Mouse (Mus musculus) c-Kit-positive CD71-positive TER-119-negative erythroid progenitor cells, embryonic 14.5 days (primary cell): ENCODE measurements at regions not wholly inside any gene's neighbourhood (a gene's known extent, or its start where the extent isn't known, plus 50 kb on each side); places are given as distances from the start of the nearest gene placed in this dataset.

Source experiments
- DNase-seq: peaks from one replicate; pipeline ENCODE4 v3.0.0-alpha.2; 2013; ENCODE audit warnings: low read depth

DNA sequence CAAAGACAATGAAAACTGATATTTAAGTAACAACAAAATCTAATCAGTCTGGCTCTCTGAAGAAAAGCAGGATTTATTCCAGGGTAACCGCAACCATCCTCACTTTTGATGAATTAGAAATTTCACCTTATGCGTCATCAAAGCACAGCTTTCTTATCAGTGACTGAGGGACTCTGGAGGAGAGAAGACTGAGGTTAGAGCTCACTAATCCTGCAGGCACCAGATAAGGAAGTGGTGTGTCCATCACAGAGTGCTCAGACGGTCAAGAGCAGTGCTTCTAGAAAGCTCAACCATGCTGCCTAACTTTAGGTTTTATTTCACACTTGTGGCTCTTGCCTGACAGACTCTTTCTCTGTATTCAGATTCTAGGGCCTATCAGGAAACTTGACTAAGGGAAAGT lies 1021.2 kb upstream of the Adgrl4 start:
- DNase-seq: no peak

DNA sequence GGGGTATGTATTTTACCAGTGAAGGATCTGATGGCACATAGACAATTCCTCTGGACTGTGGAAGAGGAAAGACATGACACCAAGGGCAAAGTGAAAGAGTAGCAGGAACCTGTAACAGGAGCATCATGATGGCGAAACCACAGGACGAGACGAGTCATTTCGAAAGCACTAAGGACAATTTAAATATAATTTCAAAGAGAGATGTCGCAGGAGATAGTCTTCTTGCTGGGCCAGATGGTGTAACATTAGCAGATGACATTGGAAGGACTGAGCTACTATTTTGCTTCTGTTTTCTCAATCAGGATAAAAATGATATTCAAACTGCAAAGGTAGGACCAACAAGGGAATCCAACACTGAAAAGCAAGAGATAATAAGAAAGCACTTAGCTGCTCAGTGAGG lies 1009.7 kb upstream of the Adgrl4 start:
- DNase-seq: no peak

DNA sequence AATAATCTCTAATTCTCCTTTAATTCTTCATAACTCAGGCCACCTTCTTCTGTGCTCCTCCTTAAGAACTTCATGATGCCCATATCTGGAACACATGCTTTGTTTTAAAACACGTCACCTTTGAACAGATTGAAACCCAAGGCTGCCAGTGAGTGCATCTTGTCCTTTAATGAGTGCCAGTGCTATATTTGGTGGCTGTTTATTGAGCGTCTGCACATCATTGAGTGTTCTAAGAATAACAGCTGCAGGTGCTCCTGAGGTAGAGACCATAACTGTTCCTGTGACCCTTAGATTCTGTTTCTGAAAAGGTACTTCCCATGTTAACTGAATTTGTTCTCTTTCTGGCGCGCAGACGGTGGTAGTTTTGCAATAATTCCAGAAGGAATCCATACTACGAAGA lies 1006.4 kb upstream of the Adgrl4 start:
- DNase-seq: no peak

DNA sequence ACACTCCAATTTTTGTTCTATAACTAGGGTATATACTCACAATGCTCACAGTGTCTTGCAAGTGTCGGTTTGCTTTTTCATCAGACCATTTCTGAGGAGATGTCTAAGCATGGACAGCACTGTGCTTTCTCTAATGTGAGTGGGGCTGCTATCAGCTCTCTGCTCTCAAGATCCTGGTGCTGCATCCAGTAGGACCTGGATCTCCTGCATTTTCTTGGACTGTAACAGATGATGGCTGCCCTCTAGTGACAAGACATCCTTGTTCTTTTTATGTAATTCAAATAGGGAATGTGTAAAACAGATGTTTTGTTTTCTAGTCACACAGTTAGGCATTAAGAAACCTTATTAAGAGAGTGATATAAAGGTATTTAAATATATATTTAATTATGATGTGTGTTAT lies 1002.5 kb upstream of the Adgrl4 start:
- no peak for DNase-seq

DNA sequence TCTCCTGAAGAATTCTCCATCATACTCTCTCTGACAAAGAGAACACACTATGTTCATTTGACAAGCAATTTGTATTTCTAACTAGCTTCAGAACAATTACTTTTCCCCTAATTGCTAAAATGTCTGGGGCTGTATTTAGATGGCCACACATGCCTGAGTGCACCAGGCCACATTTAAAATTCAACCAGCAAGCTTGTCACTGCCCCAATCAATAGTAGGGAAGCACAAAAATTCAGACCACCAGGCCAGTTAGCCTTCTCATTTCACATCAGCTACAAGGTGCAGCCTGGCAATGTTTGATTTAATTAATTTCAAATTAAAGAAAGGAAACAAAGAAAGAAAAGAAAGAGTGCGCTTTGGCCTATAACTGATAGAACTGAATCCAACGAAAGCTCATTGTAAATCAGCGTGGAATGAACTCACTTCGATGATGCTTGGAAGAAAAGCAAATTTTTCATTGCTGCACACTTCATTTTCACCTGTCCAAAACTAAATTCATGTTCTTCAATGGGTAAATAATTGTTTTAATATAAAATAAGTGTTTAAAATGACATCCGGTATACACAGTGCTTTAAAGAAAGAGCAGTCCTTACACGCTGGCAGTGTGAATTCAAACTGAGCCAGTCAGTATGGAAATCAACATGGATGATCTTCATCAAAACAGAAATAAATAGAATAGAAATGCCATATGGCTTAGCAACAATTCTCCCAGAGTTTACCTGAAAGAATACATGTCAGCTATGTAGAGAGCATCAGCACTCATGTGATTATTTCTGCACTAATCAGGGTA lies 1001.7 kb upstream of the Adgrl4 start:
- no peak for DNase-seq
